Mouse (Mus musculus) heart, embryonic 10.5 days (tissue): ENCODE measurements around the gene Igdcc3. TPM values are rescaled to one million over a fixed set of nuclear protein-coding genes. Genes with fewer than 3 reads are reported as not detected.

Experiments
- DNase-seq: peaks from one replicate; pipeline ENCODE4 v3.0.0-alpha.2; 2017; ENCODE audit warnings: low spot score
- H3K27ac ChIP-seq: fragments of 300-500 bp; sonication (generic); 2 replicates; pipeline ENCODE4 v1.5.1; 2016; ENCODE audit warnings: mild to moderate bottlenecking
- H3K27me3 ChIP-seq: fragments of 300-500 bp; sonication (generic); 2 replicates; pipeline ENCODE4 v1.6.1; 2016; ENCODE audit warnings: mild to moderate bottlenecking; ENCODE audit not compliant: poor library complexity, insufficient read depth, severe bottlenecking
- H3K36me3 ChIP-seq: fragments of 300-500 bp; sonication (generic); 2 replicates; pipeline ENCODE4 v1.6.1; 2016; ENCODE audit warnings: mild to moderate bottlenecking, moderate library complexity
- H3K4me1 ChIP-seq: fragments of 300-500 bp; sonication (generic); 2 replicates; pipeline ENCODE4 v1.6.1; 2016; ENCODE audit warnings: mild to moderate bottlenecking
- H3K4me3 ChIP-seq: fragments of 300-500 bp; sonication (generic); 2 replicates; pipeline ENCODE4 v1.5.1; 2016; ENCODE audit warnings: mild to moderate bottlenecking, moderate library complexity
- H3K9me3 ChIP-seq: fragments of 300-500 bp; sonication (generic); 2 replicates; pipeline ENCODE4 v1.6.1; 2016; ENCODE audit warnings: mild to moderate bottlenecking, moderate library complexity
- WGBS: fragments of 180-500 bp; shearing (Covaris S2); methylation state at CpG from one replicate; pipeline ENCODE4 v1.1.7; 2016; 5-methylcytosine and 5-hydroxymethylcytosine counted together
- polyA plus RNA-seq: library from polyadenylated mRNA; unstranded; fragments of >200 nt; fragmentation: Nextera tagmentation; extraction: Ambion mirVana; gene quantifications from 2 replicates; pipeline ENCODE4 v1.2.1, GENCODE M21; 2016

The Igdcc3 gene
- polyA plus RNA-seq = 26.8 and 65.0 TPM in 2 replicates

GRCm38 (mm10) chr9:65140936-65141305 lies at the start of gene Igdcc3:
Gene Igdcc3 (plus strand): TSS chr9:65141189.
- peaks cover 31% of the 10 kb centered on the region for H3K4me1 ChIP-seq
- peak within 1 kb of the TSS; percentile 91 for H3K27ac ChIP-seq
- WGBS = under 1% methylated on average over 45 of the region's 48 CpGs
- no peak for DNase-seq
- peaks cover 16% of the 10 kb centered on the region for H3K36me3 ChIP-seq
- peak within 1 kb of the TSS; percentile 81 for H3K4me3 ChIP-seq
- peaks cover 18% of the 10 kb centered on the region; the same call in 1 of the 2 replicates for H3K27me3 ChIP-seq
- no peaks in the 10 kb centered on the region for H3K9me3 ChIP-seq

GRCm38 (mm10) chr9:65094237-65094636 lies 46.8 kb upstream of the Igdcc3 start:
- WGBS = 35% methylated on average over 6 of the region's 6 CpGs
- H3K27ac ChIP-seq = no peak overlapping the region
- DNase-seq = peak; percentile 85

GRCm38 (mm10) chr9:65100991-65101685 lies 39.9 kb upstream of the Igdcc3 start, which contains the start of gene Igdcc4:
Gene Igdcc4 (plus strand): TSS chr9:65101486.
- 2% methylated on average over 55 of the region's 76 CpGs for WGBS

More at GRCm38 (mm10) chr9:65094237-65094636, 46.8 kb upstream of the Igdcc3 start:
- no peak overlapping the region for H3K4me3 ChIP-seq
- peaks cover 23% of the 10 kb centered on the region for H3K4me1 ChIP-seq
- no peaks in the 10 kb centered on the region for H3K36me3 ChIP-seq
- no peaks in the 10 kb centered on the region for H3K9me3 ChIP-seq
- no peaks in the 10 kb centered on the region for H3K27me3 ChIP-seq

GRCm38 (mm10) chr9:65101686-65102376 lies 39.2 kb upstream of the Igdcc3 start:
- WGBS = under 1% methylated on average over 39 of the region's 39 CpGs
- H3K27me3 ChIP-seq = peaks cover 22% of the 10 kb centered on the region
- peak overlapping the region; percentile 89 for H3K4me3 ChIP-seq
- H3K9me3 ChIP-seq = 0 out of 2 replicates have a peak, but pooled peaks cover 5% of the 10 kb centered on the region
- H3K27ac ChIP-seq = peak overlapping the region; percentile 88
- peaks cover 18% of the 10 kb centered on the region for H3K4me1 ChIP-seq
- DNase-seq = no peak
- H3K36me3 ChIP-seq = no peaks in the 10 kb centered on the region

More at GRCm38 (mm10) chr9:65100991-65101685, 39.9 kb upstream of the Igdcc3 start, which contains the start of gene Igdcc4:
- Histone ChIP-seq H3K36me3 (no peaks in the 10 kb centered on the region), H3K9me3 (0 out of 2 replicates have a peak, but pooled peaks cover 5% of the 10 kb centered on the region), H3K27ac (peak within 1 kb of the TSS; percentile 88), H3K4me3 (peak within 1 kb of the TSS; percentile 89), H3K27me3 (peaks cover 22% of the 10 kb centered on the region), H3K4me1 (peaks cover 18% of the 10 kb centered on the region)
- DNase-seq = no peak

- Histone ChIP-seq H3K36me3 (no peaks in the 10 kb centered on the region), H3K4me1 (peaks cover 18% of the 10 kb centered on the region), H3K27me3 (peaks cover 22% of the 10 kb centered on the region), H3K4me3 (peak overlapping the region; percentile 89), H3K9me3 (0 out of 2 replicates have a peak, but pooled peaks cover 5% of the 10 kb centered on the region), H3K27ac (peak overlapping the region; percentile 88)
- no peak for DNase-seq
- 1% methylated on average over 35 of the region's 36 CpGs for WGBS
Observed at GRCm38 (mm10) chr9:65102377-65103172, 38.4 kb upstream of the Igdcc3 start.

- Histone ChIP-seq H3K27me3 (peaks cover 22% of the 10 kb centered on the region), H3K4me1 (peaks cover 18% of the 10 kb centered on the region), H3K36me3 (no peaks in the 10 kb centered on the region), H3K27ac (peak overlapping the region; percentile 88; the same call in 1 of the 2 replicates), H3K4me3 (peak overlapping the region; percentile 89), H3K9me3 (0 out of 2 replicates have a peak, but pooled peaks cover 5% of the 10 kb centered on the region)
- 27% methylated on average over 8 of the region's 8 CpGs for WGBS
- no peak for DNase-seq
Observed at GRCm38 (mm10) chr9:65103173-65103752, 37.7 kb upstream of the Igdcc3 start.

GRCm38 (mm10) chr9:65106821-65107220 lies 34.2 kb upstream of the Igdcc3 start:
- Histone ChIP-seq H3K27ac (no peak overlapping the region), H3K36me3 (no peaks in the 10 kb centered on the region), H3K27me3 (peaks cover 35% of the 10 kb centered on the region), H3K4me3 (no peak overlapping the region), H3K9me3 (no peaks in the 10 kb centered on the region), H3K4me1 (peaks cover 29% of the 10 kb centered on the region)
- DNase-seq = no peak
- 76% methylated on average over 4 of the region's 4 CpGs for WGBS

GRCm38 (mm10) chr9:65107893-65108292 lies 33.1 kb upstream of the Igdcc3 start:
- DNase-seq = no peak
- no peaks in the 10 kb centered on the region for H3K9me3 ChIP-seq
- no peak overlapping the region for H3K4me3 ChIP-seq
- no peak overlapping the region for H3K27ac ChIP-seq
- peaks cover 25% of the 10 kb centered on the region for H3K27me3 ChIP-seq
- no peaks in the 10 kb centered on the region for H3K36me3 ChIP-seq
- 68% methylated on average over 1 of the region's 1 CpGs for WGBS
- H3K4me1 ChIP-seq = peaks cover 19% of the 10 kb centered on the region

- Histone ChIP-seq H3K4me3 (peak overlapping the region; percentile 44), H3K36me3 (no peaks in the 10 kb centered on the region), H3K9me3 (no peaks in the 10 kb centered on the region), H3K27me3 (peaks cover 16% of the 10 kb centered on the region), H3K4me1 (peaks cover 18% of the 10 kb centered on the region), H3K27ac (peak overlapping the region; percentile 25; the same call in 1 of the 2 replicates)
- WGBS = 11% methylated on average over 24 of the region's 24 CpGs
- no peak for DNase-seq
Observed at GRCm38 (mm10) chr9:65109132-65110072, 31.6 kb upstream of the Igdcc3 start.

GRCm38 (mm10) chr9:65111698-65112097 lies 29.3 kb upstream of the Igdcc3 start:
- H3K4me1 ChIP-seq = peaks cover 32% of the 10 kb centered on the region
- no peaks in the 10 kb centered on the region for H3K36me3 ChIP-seq
- H3K9me3 ChIP-seq = no peaks in the 10 kb centered on the region
- 78% methylated on average over 5 of the region's 5 CpGs for WGBS
- peaks cover 18% of the 10 kb centered on the region for H3K27me3 ChIP-seq
- DNase-seq = no peak
- no peak overlapping the region for H3K27ac ChIP-seq
- H3K4me3 ChIP-seq = no peak overlapping the region

- Histone ChIP-seq H3K9me3 (no peaks in the 10 kb centered on the region), H3K36me3 (no peaks in the 10 kb centered on the region), H3K4me3 (no peak overlapping the region), H3K4me1 (peaks cover 30% of the 10 kb centered on the region), H3K27ac (no peak overlapping the region), H3K27me3 (peaks cover 20% of the 10 kb centered on the region)
- DNase-seq = no peak
- 84% methylated on average over 2 of the region's 2 CpGs for WGBS
Observed at GRCm38 (mm10) chr9:65113694-65114093, 27.3 kb upstream of the Igdcc3 start.
